Mouse (Mus musculus) lung, adult 2 months (tissue): ENCODE measurements around the gene Hist1h2ao.
"Not testable (repeated sequence)": the region's sequence is repeated elsewhere in the genome, so short reads cannot be mapped to it uniquely, and the experiment has no call there.

Experiments
- CTCF ChIP-seq: fragments of 200-500 bp; IDR thresholded peaks from 2 replicates; pipeline ENCODE4 v1.5.1; 2011; ENCODE audit warnings: mild to moderate bottlenecking, low read length, control low read depth; ENCODE audit not compliant: insufficient read depth
- POLR2A ChIP-seq: fragments of 200-500 bp; IDR thresholded peaks from 2 replicates; pipeline ENCODE4 v1.6.1; 2011; ENCODE audit warnings: low read depth, mild to moderate bottlenecking, control low read depth, low read length, borderline replicate concordance; ENCODE audit errors: extremely low read depth

- TF ChIP-seq POLR2A, CTCF: not testable (repeated sequence)
Measured at GRCm38 (mm10) chr13:21797163-21797562, 13.1 kb upstream of the Hist1h2ao start.
